Mouse (Mus musculus): Measurements from ENCODE around the gene Ccdc154. TPM values are rescaled to one million over a fixed set of nuclear protein-coding genes. Genes with fewer than 3 reads are reported as not detected.

Gene Ccdc154
- total RNA-seq, 2 experiments from 2014 or later: 0.14 TPM

Other genes with a start within 250 kb of the Ccdc154 start
- 100 to 1,000 TPM; 345 to 372 TPM for gene Mapk8ip3, start 225.5 kb upstream of the Ccdc154 start, total RNA-seq (2021)
- 1 to 10 TPM; 5.5 to 5.6 TPM for gene Jpt2, start 201.8 kb upstream of the Ccdc154 start, total RNA-seq (2021)
- gene Cramp1l, start 146.7 kb upstream of the Ccdc154 start, total RNA-seq (2021): 10 to 100 TPM; 25.7 to 26.6 TPM
- 10 to 100 TPM; 21.9 to 23.0 TPM for gene Ift140, start 146.4 kb upstream of the Ccdc154 start, total RNA-seq (2021)
- gene Tmem204, start 78.9 kb upstream of the Ccdc154 start, total RNA-seq (2021): 10 to 100 TPM; 10.5 to 11.8 TPM
- gene Telo2, start 46.5 kb upstream of the Ccdc154 start, total RNA-seq (2021): 10 to 100 TPM; 26.3 to 28.7 TPM
- gene Ptx4, start 41.7 kb upstream of the Ccdc154 start, total RNA-seq (2021): under 1 TPM; 0.46 to 0.76 TPM
- 10 to 100 TPM; 51.4 to 52.3 TPM for gene Clcn7, start 29.1 kb upstream of the Ccdc154 start, total RNA-seq (2021)
- not detected for gene Gm38655, start 13.0 kb downstream of the Ccdc154 start, total RNA-seq (2021)
- 10 to 100 TPM; 19.9 to 21.3 TPM for gene BC003965, start 22.1 kb downstream of the Ccdc154 start, total RNA-seq (2021)
- gene Unkl, start 25.9 kb downstream of the Ccdc154 start, total RNA-seq (2021): 10 to 100 TPM; 37.3 to 38.6 TPM
- gene Gnptg, start 77.7 kb downstream of the Ccdc154 start, total RNA-seq (2021): 10 to 100 TPM; 71.3 to 79.8 TPM
- 10 to 100 TPM; 24.6 to 25.4 TPM for gene Tsr3, start 77.7 kb downstream of the Ccdc154 start, total RNA-seq (2021)
- gene Baiap3, start 93.9 kb downstream of the Ccdc154 start, total RNA-seq (2021): 10 to 100 TPM; 17.9 to 28.6 TPM
- gene Ube2i, start 112.2 kb downstream of the Ccdc154 start, total RNA-seq (2021): 100 to 1,000 TPM; 209 to 215 TPM
- not detected for gene Prss34, start 135.9 kb downstream of the Ccdc154 start, total RNA-seq (2021)
- gene Prss28, start 146.2 kb downstream of the Ccdc154 start, total RNA-seq (2021): not detected
- gene Prss29, start 156.2 kb downstream of the Ccdc154 start, total RNA-seq (2021): not detected
- gene Tpsab1, start 183.1 kb downstream of the Ccdc154 start, total RNA-seq (2021): not detected
- not detected for gene Tpsb2, start 203.8 kb downstream of the Ccdc154 start, total RNA-seq (2021)
- gene Tpsg1, start 206.8 kb downstream of the Ccdc154 start, total RNA-seq (2021): not detected

All from left cerebral cortex, postnatal 25 days (tissue).